ENCODE assay signal across 8 mouse cellular contexts in the genomic region with DNA sequence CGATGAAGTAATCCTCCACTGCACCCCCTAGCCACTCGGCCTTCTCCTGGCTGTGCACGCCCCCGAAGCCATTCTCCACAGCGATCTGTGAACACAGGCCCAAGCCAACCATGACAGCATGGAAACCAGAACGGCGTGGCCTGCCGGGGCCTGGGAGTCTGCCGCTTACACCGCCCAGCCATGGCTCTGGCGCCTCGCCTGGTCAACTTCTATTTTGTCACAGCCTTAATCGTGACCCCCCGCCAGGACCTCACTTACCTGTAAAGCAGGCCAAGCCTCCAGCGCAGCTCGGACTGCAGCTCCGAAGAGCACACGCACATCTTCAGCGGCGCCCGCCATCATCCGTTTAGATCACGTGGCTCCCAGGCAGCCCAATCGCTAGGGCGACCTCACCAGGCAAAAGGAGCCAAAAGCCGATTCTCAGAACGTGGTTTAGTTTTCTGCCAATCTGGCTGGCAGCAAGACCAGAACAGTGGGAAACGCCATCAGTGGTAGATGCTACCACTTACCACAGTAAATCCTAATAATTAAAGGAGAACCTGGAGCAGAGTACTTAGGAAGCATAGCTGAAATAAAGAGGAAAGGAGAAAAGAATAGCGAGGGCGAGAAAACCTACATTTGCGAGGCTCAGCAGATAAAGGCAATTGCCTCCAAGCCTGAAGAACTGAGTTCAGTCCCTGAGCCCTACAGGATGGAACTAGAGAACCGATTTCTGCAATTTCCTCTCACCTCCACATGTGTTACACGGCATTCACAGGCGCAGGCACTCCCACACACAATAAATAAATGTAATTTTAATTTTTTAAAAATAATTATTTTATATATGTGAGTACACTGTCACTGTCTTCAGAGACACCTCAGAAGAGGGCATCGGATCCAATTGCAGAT. TPM values are rescaled to one million over a fixed set of nuclear protein-coding genes. Genes with fewer than 3 reads are reported as not detected.
DNase-seq lines count a peak whose midpoint lies in the region; ATAC-seq and TF ChIP-seq lines count a peak whose summit lies in the region.

Gene Tsr2, minus strand, starts transcription at position 373 of the 888 bp plus-strand sequence.

- peak within 1 kb of the TSS; percentile 64 for H3K9ac ChIP-seq in forebrain, postnatal 0 days
- peak within 1 kb of the TSS; percentile 56 for H3K9ac ChIP-seq in lung, embryonic 15.5 days

- 12% methylated on average over 35 of the region's 35 CpGs for WGBS in cerebellum, adult 2 months
- 28% methylated on average over 35 of the region's 35 CpGs for WGBS in forebrain, postnatal 0 days
- WGBS in lung, embryonic 15.5 days: 29% methylated on average over 35 of the region's 35 CpGs

- peak within 1 kb of the TSS; percentile 92 for H3K4me3 ChIP-seq in cerebellum, adult 2 months (replicated peaks; ENCODE audit: insufficient read depth, low read depth, low read length)
- H3K4me3 ChIP-seq in forebrain, postnatal 0 days (ENCODE audit: low read depth, low read length): peak within 1 kb of the TSS; percentile 57
- H3K4me3 ChIP-seq in lung, embryonic 15.5 days: peak within 1 kb of the TSS; percentile 64

- H3K4me2 ChIP-seq in forebrain, postnatal 0 days (ENCODE audit: low read depth): peak within 1 kb of the TSS; percentile 44
- H3K4me2 ChIP-seq in lung, embryonic 15.5 days: peak within 1 kb of the TSS; percentile 53

- ATAC-seq in forebrain, postnatal 0 days: peak; percentile 97
- ATAC-seq in lung, embryonic 15.5 days (ENCODE audit: borderline replicate concordance, extremely low read depth, low FRiP score, low TSS enrichment): peak; percentile 90

- H3K4me1 ChIP-seq in cerebellum, adult 2 months (ENCODE audit: control insufficient read depth, insufficient read depth, low read length): no peaks in the 10 kb centered on the region
- H3K4me1 ChIP-seq in forebrain, postnatal 0 days (ENCODE audit: insufficient read depth): no peaks in the 10 kb centered on the region
- H3K4me1 ChIP-seq in lung, embryonic 15.5 days: no peaks in the 10 kb centered on the region

- peak; percentile 83 for DNase-seq in MEL-GATA-1-ER (ENCODE audit: extremely low read depth, low read depth)
- DNase-seq in cerebellum, adult 2 months: peak; percentile 77 to 85
- peak; percentile 90 for DNase-seq in forebrain, postnatal 0 days
- peak; percentile 75 for DNase-seq in heart, postnatal 4 days
- peak; percentile 66 to 71 for DNase-seq in layer of hippocampus, adult 8-10 months (ENCODE audit: low spot score in 2 of 2)
- DNase-seq in ovary, postnatal 10 days (ENCODE audit: low spot score): peak; percentile 24
- peak; percentile 40 to 53 for DNase-seq in thymus, postnatal 10 days (ENCODE audit: low spot score in 2 of 2)

- TF ChIP-seq POLR2A in cerebellum, adult 2 months (IDR thresholded peaks at IDR 0.05; ENCODE audit: borderline replicate concordance, insufficient read depth, low read length): peak; percentile 57; the same call in 1 of the 2 replicates

- no peaks in the 10 kb centered on the region for H3K27me3 ChIP-seq in cerebellum, adult 2 months (ENCODE audit: control insufficient read depth, insufficient read depth, low read length)
- no peaks in the 10 kb centered on the region for H3K27me3 ChIP-seq in forebrain, postnatal 0 days (ENCODE audit: insufficient read depth, low read length)
- H3K27me3 ChIP-seq in lung, embryonic 15.5 days: no peaks in the 10 kb centered on the region; the same call in 1 of the 2 replicates

- H3K36me3 ChIP-seq in forebrain, postnatal 0 days (ENCODE audit: insufficient read depth): no peaks in the 10 kb centered on the region
- H3K36me3 ChIP-seq in lung, embryonic 15.5 days: no peaks in the 10 kb centered on the region

- TF ChIP-seq CTCF in cerebellum, adult 2 months (IDR thresholded peaks at IDR 0.05; ENCODE audit: borderline replicate concordance, insufficient read depth, low read depth, low read length): no peak
- peak; percentile 51; the same call in 1 of the 2 replicates for TF ChIP-seq CTCF in forebrain, postnatal 0 days (IDR thresholded peaks at IDR 0.05; ENCODE audit: low read depth)

- no peaks in the 10 kb centered on the region for H3K9me3 ChIP-seq in forebrain, postnatal 0 days (ENCODE audit: low read length)
- no peaks in the 10 kb centered on the region for H3K9me3 ChIP-seq in lung, embryonic 15.5 days

- H3K27ac ChIP-seq in cerebellum, adult 2 months (ENCODE audit: insufficient read depth, low read length): no peak within 1 kb of the TSS
- H3K27ac ChIP-seq in forebrain, postnatal 0 days (ENCODE audit: low read depth, low read length): 0 out of 2 replicates have a peak within 1 kb of the TSS, but pooled peaks have one; percentile 64
- no peak within 1 kb of the TSS for H3K27ac ChIP-seq in lung, embryonic 15.5 days

RNA-seq across cellular contexts. Expression of gene Tsr2, which starts in this region (rescaled TPM):
- 54.3 and 58.7 TPM in 2 replicates for polyA plus RNA-seq in cerebellum, adult 2 months (2012; rRNA removed)
- 42.9 and 47.0 TPM in 2 replicates for total RNA-seq in forebrain, postnatal 0 days (2014; rRNA removed)
- 45.5 and 46.1 TPM in 2 replicates for polyA plus RNA-seq in forebrain, postnatal 0 days (2015; fragmentation: Nextera tagmentation; extraction: Ambion mirVana)
- 10 to 100 TPM; 12.9 to 13.0 TPM for total RNA-seq in heart, postnatal 4 days (2021)
- total RNA-seq in layer of hippocampus, adult 8-10 months (2022): 10 to 100 TPM; 77.7 to 87.4 (median 82.3) TPM
- polyA plus RNA-seq in lung, embryonic 15.5 days (2015; fragmentation: Nextera tagmentation; extraction: Ambion mirVana): 33.1 and 33.4 TPM in 2 replicates

Comparison
In these comparisons a context has a peak if more than half of its experiments do, and no peak if none do; other contexts are left out.
1. DNase-seq: peak in every context shown above with its lines; median percentile 90 in forebrain, postnatal 0 days; 83 in MEL-GATA-1-ER; 81 in cerebellum, adult 2 months; 75 in heart, postnatal 4 days; 68 in layer of hippocampus, adult 8-10 months; 46 in thymus, postnatal 10 days; 24 in ovary, postnatal 10 days.